Mouse (Mus musculus): Measurements from ENCODE around the gene Vps26a. TPM values are rescaled to one million over a fixed set of nuclear protein-coding genes. Genes with fewer than 3 reads are reported as not detected.

The Vps26a gene
- total RNA-seq, 2 experiments from 2014 or later = 29.4 to 37.3 TPM

DNA sequence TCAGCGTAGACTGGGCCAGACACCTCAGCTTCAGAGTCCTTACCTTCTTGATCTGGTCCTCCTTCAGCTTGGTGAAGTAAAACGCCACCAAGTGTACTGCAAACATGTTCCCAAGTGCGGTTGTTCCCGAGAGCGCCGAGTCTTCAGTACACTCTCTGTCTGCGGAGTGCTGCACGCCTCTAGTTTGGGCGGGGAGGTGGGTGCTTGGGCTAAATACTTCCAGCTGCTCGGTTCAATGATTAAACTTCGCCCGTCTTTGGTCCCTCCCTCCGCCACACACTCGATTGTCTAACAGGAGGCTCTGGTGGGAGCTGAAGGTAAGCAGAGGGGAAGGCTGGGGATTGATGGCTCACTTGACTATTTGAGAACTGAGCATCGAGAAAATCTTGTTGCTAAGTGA is 64.3 kb downstream of the Vps26a start, which contains the start of gene Hkdc1:
Gene Hkdc1 (minus strand): TSS at position 237 of the 400 bp plus-strand sequence.
- no peak for ATAC-seq (replicated peaks; ENCODE audit: low FRiP score, poor library complexity, severe bottlenecking)

DNA sequence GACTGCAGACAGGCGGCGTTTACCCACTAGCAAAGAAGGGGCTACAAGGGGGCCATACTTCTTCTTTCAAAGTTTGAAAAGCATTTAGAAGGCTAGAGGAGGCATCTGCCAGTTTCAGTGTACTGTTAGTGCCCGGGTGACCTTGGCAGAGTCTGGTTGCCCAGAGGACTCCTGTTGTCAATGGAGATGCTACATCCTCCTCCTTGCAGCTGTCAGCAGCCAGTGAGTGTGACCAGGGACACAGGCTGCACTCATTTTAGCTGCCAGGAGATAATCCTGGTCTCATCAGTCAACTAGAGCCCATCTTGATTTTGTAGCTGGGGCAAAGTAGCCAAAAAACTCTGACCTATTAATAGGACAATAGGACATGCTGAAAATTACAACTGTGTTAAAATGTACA is 65.5 kb downstream of the Vps26a start:
- ATAC-seq (replicated peaks; ENCODE audit: low FRiP score, poor library complexity, severe bottlenecking) = no peak

GRCm38 (mm10) chr10:62420399-62420798 is 66.2 kb downstream of the Vps26a start:
- ATAC-seq (replicated peaks; ENCODE audit: low FRiP score, poor library complexity, severe bottlenecking) = no peak

GRCm38 (mm10) chr10:62419422-62419821 is 67.2 kb downstream of the Vps26a start:
- no peak for ATAC-seq (replicated peaks; ENCODE audit: low FRiP score, poor library complexity, severe bottlenecking)

DNA sequence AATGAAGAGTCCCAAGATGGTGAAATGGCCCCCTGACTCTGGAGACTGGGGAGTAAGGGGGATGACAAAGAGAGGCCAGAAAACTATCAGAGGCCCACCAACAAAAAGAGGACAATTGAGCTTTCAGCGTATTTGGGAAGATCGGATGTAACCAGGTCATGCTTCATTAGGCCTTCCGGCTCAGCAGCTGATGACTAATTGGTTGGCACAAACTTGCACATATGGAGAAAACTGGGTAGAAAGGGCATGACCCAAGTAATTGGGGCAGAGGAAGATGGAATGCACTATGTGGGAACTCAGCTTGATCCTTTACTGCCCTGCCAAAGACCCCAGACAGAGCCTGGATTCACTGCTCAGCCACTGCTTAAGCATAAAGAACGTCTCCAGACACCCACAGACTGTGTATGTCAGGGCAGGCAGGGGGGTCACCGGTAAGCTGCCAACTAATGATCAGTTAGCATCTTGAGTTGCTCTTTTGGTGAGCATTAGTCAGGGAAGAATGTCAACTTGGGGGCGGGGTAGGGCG is 67.7 kb downstream of the Vps26a start:
- ATAC-seq (replicated peaks; ENCODE audit: low FRiP score, poor library complexity, severe bottlenecking) = no peak

GRCm38 (mm10) chr10:62413606-62413982 is 73.0 kb downstream of the Vps26a start:
- ATAC-seq (replicated peaks; ENCODE audit: low FRiP score, poor library complexity, severe bottlenecking) = no peak

- no peak for ATAC-seq (replicated peaks; ENCODE audit: low FRiP score, poor library complexity, severe bottlenecking)
Measured at GRCm38 (mm10) chr10:62412906-62413605, 73.5 kb downstream of the Vps26a start.

GRCm38 (mm10) chr10:62411431-62412410 is 74.9 kb downstream of the Vps26a start:
- ATAC-seq (replicated peaks; ENCODE audit: low FRiP score, poor library complexity, severe bottlenecking) = no peak

GRCm38 (mm10) chr10:62410943-62411342 is 75.7 kb downstream of the Vps26a start:
- ATAC-seq (replicated peaks; ENCODE audit: low FRiP score, poor library complexity, severe bottlenecking) = peak; percentile 76

Other genes with a start within 250 kb of the Vps26a start
- not detected in 2 replicates for gene Tacr2, start 234.4 kb downstream of the Vps26a start, total RNA-seq (2015; ENCODE audit: low replicate concordance)
- gene Tacr2, start 234.4 kb downstream of the Vps26a start, total RNA-seq (2017; ENCODE audit: low replicate concordance) = not detected in 2 replicates
- 101 and 130 TPM in 2 replicates for gene Hk1, start 106.9 kb downstream of the Vps26a start, total RNA-seq (2015; ENCODE audit: low replicate concordance)
- gene Hk1, start 106.9 kb downstream of the Vps26a start, total RNA-seq (2017; ENCODE audit: low replicate concordance) = 269 and 272 TPM in 2 replicates
- gene Hkdc1, start 64.3 kb downstream of the Vps26a start, total RNA-seq (2015; ENCODE audit: low replicate concordance) = not detected in 2 replicates
- not detected in 2 replicates for gene Hkdc1, start 64.3 kb downstream of the Vps26a start, total RNA-seq (2017; ENCODE audit: low replicate concordance)
- not detected in 2 replicates for gene 4930507D05Rik, start 37.3 kb downstream of the Vps26a start, total RNA-seq (2015; ENCODE audit: low replicate concordance)
- gene 4930507D05Rik, start 37.3 kb downstream of the Vps26a start, total RNA-seq (2017; ENCODE audit: low replicate concordance) = not detected in 2 replicates
- 16.2 and 37.7 TPM in 2 replicates for gene Supv3l1, start 37.1 kb downstream of the Vps26a start, total RNA-seq (2015; ENCODE audit: low replicate concordance)
- 2.5 and 9.5 TPM in 2 replicates for gene Supv3l1, start 37.1 kb downstream of the Vps26a start, total RNA-seq (2017; ENCODE audit: low replicate concordance)
- gene Srgn, start 40.6 kb upstream of the Vps26a start, total RNA-seq (2015; ENCODE audit: low replicate concordance) = 532 and 556 TPM in 2 replicates
- gene Srgn, start 40.6 kb upstream of the Vps26a start, total RNA-seq (2017; ENCODE audit: low replicate concordance) = 147 and 262 TPM in 2 replicates
- 16.8 and 19.5 TPM in 2 replicates for gene Kif1bp, start 91.7 kb upstream of the Vps26a start, total RNA-seq (2015; ENCODE audit: low replicate concordance)
- 14.0 and 16.4 TPM in 2 replicates for gene Kif1bp, start 91.7 kb upstream of the Vps26a start, total RNA-seq (2017; ENCODE audit: low replicate concordance)
- 16.3 and 19.5 TPM in 2 replicates for gene Ddx21, start 115.5 kb upstream of the Vps26a start, total RNA-seq (2015; ENCODE audit: low replicate concordance)
- 21.0 and 33.6 TPM in 2 replicates for gene Ddx21, start 115.5 kb upstream of the Vps26a start, total RNA-seq (2017; ENCODE audit: low replicate concordance)
- 35.6 and 51.9 TPM in 2 replicates for gene Ddx50, start 164.4 kb upstream of the Vps26a start, total RNA-seq (2015; ENCODE audit: low replicate concordance)
- 21.7 and 36.5 TPM in 2 replicates for gene Ddx50, start 164.4 kb upstream of the Vps26a start, total RNA-seq (2017; ENCODE audit: low replicate concordance)
- not detected in 2 replicates for gene Stox1, start 239.3 kb upstream of the Vps26a start, total RNA-seq (2015; ENCODE audit: low replicate concordance)
- not detected in 2 replicates for gene Stox1, start 239.3 kb upstream of the Vps26a start, total RNA-seq (2017; ENCODE audit: low replicate concordance)